Mouse (Mus musculus) bone marrow, adult 2 months (tissue): Measurements from ENCODE around the gene Tpmt. TPM values are rescaled to one million over a fixed set of nuclear protein-coding genes. Genes with fewer than 3 reads are reported as not detected.

Source experiments
- H3K27ac ChIP-seq: fragments of 200-500 bp; 2 replicates; pipeline ENCODE4 v1.5.1; 2012; ENCODE audit warnings: low read depth, mild to moderate bottlenecking, control low read depth, inconsistent platforms, low read length; ENCODE audit not compliant: control insufficient read depth, poor library complexity, insufficient read depth
- H3K4me1 ChIP-seq: fragments of 200-500 bp; 2 replicates; pipeline ENCODE4 v1.6.1; 2011; ENCODE audit warnings: low read length; ENCODE audit not compliant: control insufficient read depth, insufficient read depth
- H3K4me3 ChIP-seq: fragments of 200-500 bp; replicated peaks from 2 replicates; pipeline ENCODE3; 2011; ENCODE audit warnings: mild to moderate bottlenecking, low read depth, low read length, control low read depth; ENCODE audit not compliant: control insufficient read depth
- CTCF ChIP-seq: fragments of 200-500 bp; IDR thresholded peaks from 2 replicates; pipeline ENCODE4 v1.5.1; 2011; ENCODE audit warnings: low read length, control low read depth; ENCODE audit not compliant: control insufficient read depth, insufficient read depth
- POLR2A ChIP-seq: fragments of 200-500 bp; IDR thresholded peaks from 2 replicates; pipeline ENCODE4 v1.6.1; 2011; ENCODE audit warnings: low read depth, mild to moderate bottlenecking, control low read depth, low read length, borderline replicate concordance; ENCODE audit not compliant: control insufficient read depth
- WGBS: fragments of 180-500 bp; shearing (Covaris S2); methylation state at CpG from one replicate; pipeline ENCODE4 v1.1.7; 2018; 5-methylcytosine and 5-hydroxymethylcytosine counted together
- polyA plus RNA-seq: library from polyadenylated mRNA; stranded (reverse); fragments of >200 nt; gene quantifications from 2 replicates; pipeline ENCODE4 v1.2.4, GENCODE M21; 2011; ENCODE audit warnings: low replicate concordance; ENCODE audit not compliant: missing spikeins, insufficient read depth, insufficient read length

Gene Tpmt
- polyA plus RNA-seq, 1 experiment, result 4.4 TPM

GRCm38 (mm10) chr13:47071871-47072270, 27.3 kb upstream of the Tpmt start:
- Histone ChIP-seq H3K4me1 (no peaks in the 10 kb centered on the region), H3K27ac (no peak overlapping the region), H3K4me3 (no peak overlapping the region)
- WGBS, result 89% methylated on average over 13 of the region's 13 CpGs
- TF ChIP-seq CTCF (no peak), POLR2A (no peak)

- H3K4me3 ChIP-seq, result no peak overlapping the region
- H3K4me1 ChIP-seq, result no peaks in the 10 kb centered on the region
- H3K27ac ChIP-seq, result no peak overlapping the region
- WGBS, result 89% methylated on average over 15 of the region's 15 CpGs
- no peak for TF ChIP-seq CTCF
- no peak for TF ChIP-seq POLR2A
Measured at GRCm38 (mm10) chr13:47070329-47071080, 26.0 kb upstream of the Tpmt start.

GRCm38 (mm10) chr13:47067001-47067400, 22.5 kb upstream of the Tpmt start:
- H3K4me1 ChIP-seq, result no peaks in the 10 kb centered on the region
- no peak overlapping the region for H3K4me3 ChIP-seq
- 84% methylated on average over 6 of the region's 6 CpGs for WGBS
- no peak overlapping the region for H3K27ac ChIP-seq
- TF ChIP-seq CTCF (no peak), POLR2A (no peak)

GRCm38 (mm10) chr13:47066516-47066915, 22.0 kb upstream of the Tpmt start:
- Histone ChIP-seq H3K27ac (no peak overlapping the region), H3K4me3 (no peak overlapping the region), H3K4me1 (no peaks in the 10 kb centered on the region)
- no peak for TF ChIP-seq POLR2A
- no peak for TF ChIP-seq CTCF
- 90% methylated on average over 10 of the region's 10 CpGs for WGBS

- H3K4me3 ChIP-seq, result no peak overlapping the region
- no peak overlapping the region for H3K27ac ChIP-seq
- no peak for TF ChIP-seq POLR2A
- TF ChIP-seq CTCF, result no peak
- 85% methylated on average over 15 of the region's 15 CpGs for WGBS
- H3K4me1 ChIP-seq, result no peaks in the 10 kb centered on the region
Measured at GRCm38 (mm10) chr13:47063985-47064760, 19.6 kb upstream of the Tpmt start.

GRCm38 (mm10) chr13:47062756-47063155, 18.2 kb upstream of the Tpmt start:
- TF ChIP-seq POLR2A, result no peak
- no peak for TF ChIP-seq CTCF
- Histone ChIP-seq H3K27ac (no peak overlapping the region), H3K4me3 (no peak overlapping the region), H3K4me1 (no peaks in the 10 kb centered on the region)
- WGBS, result 92% methylated on average over 17 of the region's 17 CpGs

GRCm38 (mm10) chr13:47056781-47057180, 12.2 kb upstream of the Tpmt start:
- WGBS, result 74% methylated on average over 5 of the region's 5 CpGs
- no peaks in the 10 kb centered on the region for H3K4me1 ChIP-seq
- no peak for TF ChIP-seq POLR2A
- TF ChIP-seq CTCF, result no peak
- H3K27ac ChIP-seq, result no peak overlapping the region
- H3K4me3 ChIP-seq, result no peak overlapping the region

- Histone ChIP-seq H3K4me3 (no peak overlapping the region), H3K27ac (no peak overlapping the region), H3K4me1 (no peaks in the 10 kb centered on the region)
- TF ChIP-seq POLR2A, result no peak
- no peak for TF ChIP-seq CTCF
- WGBS, result 25% methylated on average over 11 of the region's 11 CpGs
Measured at GRCm38 (mm10) chr13:47056126-47056525, 11.6 kb upstream of the Tpmt start.
